Mouse (Mus musculus) myocyte (in vitro differentiated cells): ENCODE results near the gene Tjp3.

Experiments used
- CEBPB ChIP-seq: IDR thresholded peaks from 2 replicates; pipeline ENCODE4 v1.6.1; 2011; ENCODE audit warnings: mild to moderate bottlenecking, moderate library complexity; ENCODE audit not compliant: poor library complexity, insufficient read depth, severe bottlenecking
- E2F4 ChIP-seq: IDR thresholded peaks from one replicate; pipeline ENCODE4 v1.6.1; 2011; ENCODE audit warnings: mild to moderate bottlenecking, control low read depth, moderate library complexity; ENCODE audit not compliant: insufficient read depth
- MAX ChIP-seq: IDR thresholded peaks from one replicate; pipeline ENCODE4 v1.6.1; 2011; ENCODE audit warnings: low read depth, mild to moderate bottlenecking, control low read depth
- MYOG ChIP-seq, 3 experiments: IDR thresholded peaks; one replicate each; pipeline ENCODE4 v1.6.1; 2011; ENCODE audit warnings: control low read depth in 2 of 3, low read depth in 2 of 3, mild to moderate bottlenecking in 2 of 3; ENCODE audit not compliant: insufficient read length in 2 of 3, control insufficient read depth in 1 of 3, insufficient read depth in 1 of 3
- POLR2A ChIP-seq: IDR thresholded peaks from one replicate; pipeline ENCODE4 v1.6.1; 2011; ENCODE audit warnings: low read depth, mild to moderate bottlenecking, control low read depth, moderate library complexity; ENCODE audit not compliant: insufficient read length
- POLR2AphosphoS2 ChIP-seq: IDR thresholded peaks from one replicate; pipeline ENCODE4 v1.6.1; 2011; ENCODE audit warnings: low read depth, control low read depth; ENCODE audit not compliant: insufficient read length
- SRF ChIP-seq: IDR thresholded peaks from one replicate; pipeline ENCODE4 v1.6.1; 2011; ENCODE audit warnings: low read depth; ENCODE audit not compliant: control insufficient read depth, insufficient read length
- TCF12 ChIP-seq: IDR thresholded peaks from one replicate; pipeline ENCODE4 v1.6.1; 2011; ENCODE audit warnings: mild to moderate bottlenecking, control low read depth; ENCODE audit not compliant: poor library complexity, insufficient read depth, severe bottlenecking
- TCF3 ChIP-seq: IDR thresholded peaks from one replicate; pipeline ENCODE4 v1.6.1; 2011; ENCODE audit warnings: low read depth, control low read depth; ENCODE audit not compliant: insufficient read length
- USF1 ChIP-seq: IDR thresholded peaks from one replicate; pipeline ENCODE4 v1.6.1; 2011; ENCODE audit warnings: low read depth, mild to moderate bottlenecking, control low read depth, moderate library complexity

GRCm38 (mm10) chr10:81291511-81292104 lies at the start of gene Tjp3:
- TF ChIP-seq CEBPB (no peak), POLR2A (no peak), MAX (no peak), USF1 (no peak), TCF12 (no peak), POLR2AphosphoS2 (no peak), MYOG (IDR thresholded peaks at IDR 0.05; ENCODE audit: control insufficient read depth in 1 of 3, insufficient read depth in 1 of 3, insufficient read length in 2 of 3, low read depth in 2 of 3) (no peak), E2F4 (no peak), TCF3 (no peak), SRF (no peak)
